Mouse (Mus musculus): ENCODE measurements around the gene Cdhr5. TPM values are rescaled to one million over a fixed set of nuclear protein-coding genes. Genes with fewer than 3 reads are reported as not detected.

Cdhr5 gene
- polyA plus RNA-seq (2014; fragmentation: Nextera tagmentation; extraction: Ambion mirVana): 0.44 and 0.53 TPM in 2 replicates

- Histone ChIP-seq H3K27ac (ENCODE audit: low read depth, low read length) (no peak within 1 kb of the TSS), H3K4me1 (replicated peaks; ENCODE audit: control insufficient read depth, insufficient read depth, low read length) (peaks cover 14% of the 10 kb centered on the region), H3K4me2 (no peak within 1 kb of the TSS), H3K36me3 (ENCODE audit: control insufficient read depth, insufficient read depth, low read length) (no peaks in the 10 kb centered on the region), H3K9ac (ENCODE audit: low read depth, low read length) (no peak within 1 kb of the TSS), H3K4me3 (ENCODE audit: low read depth, low read length) (no peak within 1 kb of the TSS), H3K27me3 (replicated peaks; ENCODE audit: control insufficient read depth, insufficient read depth, low read length) (peaks cover 20% of the 10 kb centered on the region), H3K9me3 (ENCODE audit: control insufficient read depth, low read length) (no peaks in the 10 kb centered on the region)
- DNase-seq (ENCODE audit: low spot score) (no peak), ATAC-seq (replicated peaks; ENCODE audit: low FRiP score) (no peak)
- WGBS: 69% methylated on average over 11 of the region's 11 CpGs
Observed at GRCm38 (mm10) chr7:141276546-141276945, at the start of gene Cdhr5. Gene Cdhr5, minus strand, starts transcription at chr7:141276786.

DNA sequence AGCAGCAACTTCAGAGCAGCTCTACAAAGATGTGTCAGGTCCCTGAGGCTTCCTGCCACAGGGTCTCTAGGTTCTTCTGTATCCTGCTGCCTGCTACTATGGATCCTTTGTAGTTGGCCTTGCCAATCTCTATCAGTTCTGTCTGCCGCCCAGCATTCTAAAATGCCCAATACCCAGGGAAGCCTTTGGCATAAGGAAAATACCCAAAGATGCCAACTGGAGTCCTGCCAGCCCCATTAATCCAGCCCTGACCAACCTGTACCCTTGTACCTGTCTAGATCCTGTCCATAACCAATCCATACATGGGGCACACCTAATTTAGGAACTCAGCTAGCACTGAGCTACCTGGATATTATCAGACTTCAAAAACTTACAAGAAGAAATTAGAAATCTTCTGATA is 48.1 kb upstream of the Cdhr5 start:
- no peak overlapping the region for H3K4me2 ChIP-seq
- H3K27me3 ChIP-seq (replicated peaks; ENCODE audit: control insufficient read depth, insufficient read depth, low read length): no peaks in the 10 kb centered on the region
- 87% methylated on average over 1 of the region's 1 CpGs for WGBS
- no peak for ATAC-seq (replicated peaks; ENCODE audit: low FRiP score)
- no peak overlapping the region for H3K4me3 ChIP-seq (ENCODE audit: low read depth, low read length)
- DNase-seq (ENCODE audit: low spot score): no peak
- H3K27ac ChIP-seq (ENCODE audit: low read depth, low read length): no peak overlapping the region
- peaks cover 38% of the 10 kb centered on the region for H3K36me3 ChIP-seq (ENCODE audit: control insufficient read depth, insufficient read depth, low read length)
- peak overlapping the region; percentile 36; the same call in 1 of the 2 replicates for H3K9ac ChIP-seq (ENCODE audit: low read depth, low read length)
- no peaks in the 10 kb centered on the region for H3K9me3 ChIP-seq (ENCODE audit: control insufficient read depth, low read length)
- H3K4me1 ChIP-seq (replicated peaks; ENCODE audit: control insufficient read depth, insufficient read depth, low read length): peaks cover 21% of the 10 kb centered on the region

- Histone ChIP-seq H3K9ac (ENCODE audit: low read depth, low read length) (no peak overlapping the region), H3K27me3 (replicated peaks; ENCODE audit: control insufficient read depth, insufficient read depth, low read length) (no peaks in the 10 kb centered on the region), H3K4me2 (no peak overlapping the region), H3K27ac (ENCODE audit: low read depth, low read length) (no peak overlapping the region), H3K4me3 (ENCODE audit: low read depth, low read length) (no peak overlapping the region), H3K4me1 (replicated peaks; ENCODE audit: control insufficient read depth, insufficient read depth, low read length) (no peaks in the 10 kb centered on the region), H3K9me3 (ENCODE audit: control insufficient read depth, low read length) (no peaks in the 10 kb centered on the region), H3K36me3 (ENCODE audit: control insufficient read depth, insufficient read depth, low read length) (peaks cover 52% of the 10 kb centered on the region)
- DNase-seq (ENCODE audit: low spot score): no peak
- 88% methylated on average over 2 of the region's 2 CpGs for WGBS
- ATAC-seq (replicated peaks; ENCODE audit: low FRiP score): no peak
Observed at GRCm38 (mm10) chr7:141319446-141319845, 42.9 kb upstream of the Cdhr5 start.

DNA sequence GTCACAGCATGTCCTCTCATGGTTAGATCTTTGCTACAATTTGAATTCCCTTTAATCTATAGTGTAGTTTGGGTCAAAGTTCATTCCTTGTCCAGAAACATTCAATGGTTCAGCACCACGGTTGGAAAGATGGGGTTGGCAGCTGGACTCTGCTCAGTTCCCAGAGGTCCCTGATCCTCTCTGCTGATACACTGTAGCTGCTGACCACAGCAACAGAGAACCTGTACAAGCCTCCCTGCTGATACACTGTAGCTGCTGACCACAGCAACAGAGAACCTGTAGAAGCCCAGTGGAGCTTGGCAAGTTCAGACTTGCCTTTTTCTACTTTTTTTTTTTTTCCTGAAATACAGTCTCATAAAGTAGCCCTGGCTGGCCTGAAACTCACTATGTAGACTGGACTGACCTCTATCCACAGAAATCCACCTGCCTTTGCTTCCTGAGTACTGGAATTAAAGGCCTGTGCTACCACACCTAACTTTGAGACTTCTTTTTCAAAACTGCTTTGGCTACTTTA is 41.1 kb upstream of the Cdhr5 start:
- H3K9me3 ChIP-seq (ENCODE audit: control insufficient read depth, low read length): no peaks in the 10 kb centered on the region
- DNase-seq (ENCODE audit: low spot score): no peak
- 77% methylated on average over 1 of the region's 1 CpGs for WGBS

GRCm38 (mm10) chr7:141315974-141316373 is 39.4 kb upstream of the Cdhr5 start:
- no peak for DNase-seq (ENCODE audit: low spot score)
- Histone ChIP-seq H3K9ac (ENCODE audit: low read depth, low read length) (no peak overlapping the region), H3K4me1 (replicated peaks; ENCODE audit: control insufficient read depth, insufficient read depth, low read length) (no peaks in the 10 kb centered on the region), H3K27me3 (replicated peaks; ENCODE audit: control insufficient read depth, insufficient read depth, low read length) (no peaks in the 10 kb centered on the region), H3K36me3 (ENCODE audit: control insufficient read depth, insufficient read depth, low read length) (peaks cover 39% of the 10 kb centered on the region), H3K4me3 (ENCODE audit: low read depth, low read length) (no peak overlapping the region), H3K4me2 (no peak overlapping the region), H3K9me3 (ENCODE audit: control insufficient read depth, low read length) (no peaks in the 10 kb centered on the region), H3K27ac (ENCODE audit: low read depth, low read length) (no peak overlapping the region)
- 0 out of 2 replicates have a peak, but pooled peaks have one; percentile 41 for ATAC-seq (replicated peaks; ENCODE audit: low FRiP score)
- WGBS: 68% methylated on average over 5 of the region's 5 CpGs

More for the DNA sequence above, 41.1 kb upstream of the Cdhr5 start:
- no peaks in the 10 kb centered on the region for H3K27me3 ChIP-seq (replicated peaks; ENCODE audit: control insufficient read depth, insufficient read depth, low read length)
- peaks cover 49% of the 10 kb centered on the region for H3K36me3 ChIP-seq (ENCODE audit: control insufficient read depth, insufficient read depth, low read length)
- no peaks in the 10 kb centered on the region for H3K4me1 ChIP-seq (replicated peaks; ENCODE audit: control insufficient read depth, insufficient read depth, low read length)
- no peak overlapping the region for H3K4me2 ChIP-seq
- no peak for ATAC-seq (replicated peaks; ENCODE audit: low FRiP score)
- no peak overlapping the region for H3K4me3 ChIP-seq (ENCODE audit: low read depth, low read length)
- no peak overlapping the region for H3K9ac ChIP-seq (ENCODE audit: low read depth, low read length)
- no peak overlapping the region for H3K27ac ChIP-seq (ENCODE audit: low read depth, low read length)

GRCm38 (mm10) chr7:141315076-141315475 is 38.5 kb upstream of the Cdhr5 start:
- no peaks in the 10 kb centered on the region for H3K27me3 ChIP-seq (replicated peaks; ENCODE audit: control insufficient read depth, insufficient read depth, low read length)
- WGBS: 80% methylated on average over 8 of the region's 8 CpGs
- ATAC-seq (replicated peaks; ENCODE audit: low FRiP score): no peak
- no peaks in the 10 kb centered on the region for H3K4me1 ChIP-seq (replicated peaks; ENCODE audit: control insufficient read depth, insufficient read depth, low read length)
- H3K4me2 ChIP-seq: no peak overlapping the region
- no peaks in the 10 kb centered on the region for H3K9me3 ChIP-seq (ENCODE audit: control insufficient read depth, low read length)
- H3K36me3 ChIP-seq (ENCODE audit: control insufficient read depth, insufficient read depth, low read length): peaks cover 39% of the 10 kb centered on the region
- no peak for DNase-seq (ENCODE audit: low spot score)
- H3K9ac ChIP-seq (ENCODE audit: low read depth, low read length): no peak overlapping the region
- H3K4me3 ChIP-seq (ENCODE audit: low read depth, low read length): no peak overlapping the region
- H3K27ac ChIP-seq (ENCODE audit: low read depth, low read length): no peak overlapping the region

- ATAC-seq (replicated peaks; ENCODE audit: low FRiP score) (no peak), DNase-seq (ENCODE audit: low spot score) (no peak)
- Histone ChIP-seq H3K4me1 (replicated peaks; ENCODE audit: control insufficient read depth, insufficient read depth, low read length) (no peaks in the 10 kb centered on the region), H3K4me3 (ENCODE audit: low read depth, low read length) (no peak overlapping the region), H3K27me3 (replicated peaks; ENCODE audit: control insufficient read depth, insufficient read depth, low read length) (no peaks in the 10 kb centered on the region), H3K9me3 (ENCODE audit: control insufficient read depth, low read length) (no peaks in the 10 kb centered on the region), H3K4me2 (no peak overlapping the region), H3K36me3 (ENCODE audit: control insufficient read depth, insufficient read depth, low read length) (peaks cover 42% of the 10 kb centered on the region), H3K27ac (ENCODE audit: low read depth, low read length) (no peak overlapping the region), H3K9ac (ENCODE audit: low read depth, low read length) (no peak overlapping the region)
- 83% methylated on average over 2 of the region's 2 CpGs for WGBS
Observed at GRCm38 (mm10) chr7:141314416-141314815, 37.8 kb upstream of the Cdhr5 start.

DNA sequence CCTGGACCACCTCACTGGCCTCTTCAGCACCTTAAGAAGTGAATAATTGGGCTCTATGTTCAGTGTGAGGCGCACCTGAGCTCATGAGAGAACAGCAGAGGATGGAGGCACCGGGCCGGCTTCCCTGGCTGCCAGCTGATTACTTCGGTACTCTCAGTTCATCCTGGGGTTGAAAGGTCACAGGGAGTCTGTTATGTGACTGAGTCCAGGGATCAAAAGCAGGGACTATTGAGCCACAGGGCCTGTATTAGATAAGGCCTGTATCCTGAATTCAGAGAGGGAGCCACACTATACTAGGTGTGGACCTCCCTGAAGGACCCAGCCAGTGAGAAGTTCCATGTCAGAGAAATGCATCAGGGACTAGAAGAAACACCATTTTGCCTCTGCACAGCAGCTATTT is 28.0 kb upstream of the Cdhr5 start:
- Histone ChIP-seq H3K9ac (ENCODE audit: low read depth, low read length) (no peak overlapping the region), H3K36me3 (ENCODE audit: control insufficient read depth, insufficient read depth, low read length) (peaks cover 58% of the 10 kb centered on the region), H3K9me3 (ENCODE audit: control insufficient read depth, low read length) (no peaks in the 10 kb centered on the region), H3K27me3 (replicated peaks; ENCODE audit: control insufficient read depth, insufficient read depth, low read length) (no peaks in the 10 kb centered on the region), H3K4me1 (replicated peaks; ENCODE audit: control insufficient read depth, insufficient read depth, low read length) (no peaks in the 10 kb centered on the region), H3K4me2 (no peak overlapping the region), H3K4me3 (ENCODE audit: low read depth, low read length) (no peak overlapping the region), H3K27ac (ENCODE audit: low read depth, low read length) (no peak overlapping the region)
- DNase-seq (ENCODE audit: low spot score) (no peak), ATAC-seq (replicated peaks; ENCODE audit: low FRiP score) (no peak)
- 89% methylated on average over 4 of the region's 4 CpGs for WGBS

GRCm38 (mm10) chr7:141302702-141303268 is 26.2 kb upstream of the Cdhr5 start:
- H3K27ac ChIP-seq (ENCODE audit: low read depth, low read length): no peak overlapping the region
- no peak overlapping the region for H3K9ac ChIP-seq (ENCODE audit: low read depth, low read length)
- ATAC-seq (replicated peaks; ENCODE audit: low FRiP score): no peak
- WGBS: 81% methylated on average over 1 of the region's 1 CpGs
- peaks cover 51% of the 10 kb centered on the region for H3K36me3 ChIP-seq (ENCODE audit: control insufficient read depth, insufficient read depth, low read length)
- no peaks in the 10 kb centered on the region for H3K27me3 ChIP-seq (replicated peaks; ENCODE audit: control insufficient read depth, insufficient read depth, low read length)
- H3K9me3 ChIP-seq (ENCODE audit: control insufficient read depth, low read length): no peaks in the 10 kb centered on the region
- H3K4me2 ChIP-seq: no peak overlapping the region
- DNase-seq (ENCODE audit: low spot score): no peak
- H3K4me3 ChIP-seq (ENCODE audit: low read depth, low read length): no peak overlapping the region
- H3K4me1 ChIP-seq (replicated peaks; ENCODE audit: control insufficient read depth, insufficient read depth, low read length): no peaks in the 10 kb centered on the region; the same call in 1 of the 2 replicates

Measured in liver, embryonic 11.5 days (tissue).